Mouse (Mus musculus): Measurements from ENCODE around the gene Tex26.

DNA sequence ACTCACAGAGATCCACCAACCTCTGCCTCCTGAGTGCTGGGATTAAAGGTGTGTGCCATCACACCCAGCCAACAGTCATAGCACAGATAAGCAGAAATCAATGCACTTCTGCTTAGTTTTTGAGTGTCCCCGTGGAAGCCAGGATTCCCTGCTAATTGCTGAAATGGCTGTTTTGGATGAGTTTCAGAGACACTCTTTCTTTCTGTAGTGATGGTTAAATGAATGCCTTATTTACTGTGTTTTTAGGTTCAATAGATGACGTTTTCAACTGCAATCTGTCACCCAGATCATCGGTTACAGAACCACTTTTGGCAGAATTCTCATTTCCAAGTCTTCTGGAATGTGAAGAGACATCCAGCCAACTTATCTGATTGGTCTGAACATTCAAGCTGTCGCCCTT lies 9.9 kb upstream of the Tex26 start:
- TF ChIP-seq ELF1 (IDR thresholded peaks at IDR 0.05; ENCODE audit: low read depth, low read length) (no peak), CTCF (conservative IDR thresholded peaks at IDR 0.05 in 1 of 2, IDR thresholded peaks at IDR 0.05 in 1 of 2; ENCODE audit: low read depth in 2 of 2, low read length in 2 of 2) (no peak)
